Mouse (Mus musculus) lung, postnatal 25 days (tissue): ENCODE data around the gene Tjp2.
"Not testable (repeated sequence)": the region's sequence is repeated elsewhere in the genome, so short reads cannot be mapped to it uniquely, and the experiment has no call there.

ENCODE experiments used
- DNase-seq: peaks from one replicate; pipeline ENCODE4 v3.0.0; 2022; ENCODE audit warnings: low spot score

Gene Tjp2

GRCm38 (mm10) chr19:24123534-24124290 is 101.1 kb downstream of the Tjp2 start:
- no peak for DNase-seq

GRCm38 (mm10) chr19:24123087-24123486 is 101.7 kb downstream of the Tjp2 start:
- DNase-seq: peak; percentile 75

DNA sequence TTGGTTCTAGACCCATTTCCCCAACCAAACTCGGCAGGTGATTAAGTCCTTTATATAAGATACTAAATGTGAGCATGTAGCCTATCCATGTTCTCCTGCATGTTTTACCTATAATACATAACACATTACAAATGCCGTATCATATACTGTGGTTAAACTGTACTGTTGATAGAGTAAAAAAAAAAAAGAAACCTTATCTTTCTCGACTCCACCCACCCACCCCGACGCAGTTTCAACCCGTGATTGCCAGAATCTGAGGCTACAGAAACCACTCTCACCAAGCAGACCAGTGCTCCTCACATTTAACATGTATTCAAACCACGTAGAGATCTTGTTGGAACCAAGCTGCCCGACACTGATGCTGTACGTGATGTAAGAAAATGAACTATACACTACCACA is 102.2 kb downstream of the Tjp2 start:
- DNase-seq: no peak

DNA sequence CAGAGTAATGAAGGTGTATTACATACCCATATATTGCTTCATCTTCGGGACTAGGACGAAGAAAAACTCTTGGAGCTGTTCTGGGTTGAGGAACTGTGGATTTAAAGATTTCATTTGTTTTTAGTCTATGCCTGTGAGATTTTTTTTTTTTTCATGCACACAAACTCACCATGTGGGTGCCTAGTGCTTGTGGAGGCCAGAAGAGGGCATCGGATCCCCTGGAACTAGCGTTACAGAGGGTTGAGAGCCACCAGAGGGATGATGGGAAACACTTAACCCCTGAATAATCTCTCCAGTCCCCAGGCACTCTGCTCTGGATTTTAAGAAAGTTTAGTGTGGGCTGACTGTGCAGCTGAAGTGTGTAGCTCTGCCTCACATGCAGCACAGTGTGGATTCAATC is 104.0 kb downstream of the Tjp2 start:
- no peak for DNase-seq

DNA sequence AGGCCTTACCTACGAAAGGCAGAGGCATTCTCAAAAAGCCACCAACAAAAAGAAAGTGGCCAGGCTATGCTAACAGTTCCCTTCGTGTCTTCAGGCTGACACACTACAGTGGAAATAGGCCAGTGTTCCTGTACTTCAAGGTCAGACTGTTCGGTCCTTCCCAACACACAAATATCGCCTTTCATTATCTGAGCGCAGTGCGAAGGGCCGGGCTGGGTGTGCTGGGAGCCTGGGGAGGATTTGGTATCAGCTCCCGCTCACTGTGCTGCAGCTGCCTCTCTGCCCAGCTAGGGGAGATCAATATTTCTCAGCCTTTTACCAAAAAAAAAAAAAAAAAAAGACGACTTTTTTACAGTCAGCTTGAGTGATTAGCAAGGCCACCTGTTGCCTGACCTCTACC is 106.1 kb downstream of the Tjp2 start:
- no peak for DNase-seq

DNA sequence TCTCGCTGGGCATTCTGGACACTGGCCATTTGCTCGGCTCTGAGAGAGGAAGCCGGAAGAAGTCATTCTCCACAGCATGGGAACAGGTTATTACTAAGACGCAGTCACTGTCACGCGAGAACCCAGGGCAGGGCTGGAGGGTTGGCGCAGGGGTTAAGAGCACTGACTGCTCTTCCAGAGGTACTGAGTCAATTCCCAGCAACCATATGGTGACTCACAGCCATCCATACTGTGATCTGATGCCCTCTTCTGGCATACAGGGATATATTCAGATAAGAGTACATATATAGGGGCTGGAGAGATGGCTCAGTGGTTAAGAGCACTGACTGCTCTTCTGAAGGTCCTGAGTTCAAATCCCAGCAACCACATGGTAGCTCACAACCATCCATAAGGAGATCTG is 113.2 kb downstream of the Tjp2 start:
- DNase-seq: no peak

- DNase-seq: no peak
These were observed 117.1 kb downstream of the Tjp2 start for GRCm38 (mm10) chr19:24107707-24108106.

- no peak for DNase-seq
These were observed 121.0 kb downstream of the Tjp2 start for GRCm38 (mm10) chr19:24103802-24104201.

GRCm38 (mm10) chr19:24102562-24103126 is 122.2 kb downstream of the Tjp2 start:
- no peak for DNase-seq

- peak; percentile 35 for DNase-seq
These were observed 123.6 kb downstream of the Tjp2 start for GRCm38 (mm10) chr19:24101183-24101582.

GRCm38 (mm10) chr19:24098691-24099090 is 126.1 kb downstream of the Tjp2 start:
- no peak for DNase-seq

GRCm38 (mm10) chr19:24097666-24098455 is 127.0 kb downstream of the Tjp2 start:
- no peak for DNase-seq

GRCm38 (mm10) chr19:24092060-24092459 is 132.8 kb downstream of the Tjp2 start:
- DNase-seq: not testable (repeated sequence)

DNA sequence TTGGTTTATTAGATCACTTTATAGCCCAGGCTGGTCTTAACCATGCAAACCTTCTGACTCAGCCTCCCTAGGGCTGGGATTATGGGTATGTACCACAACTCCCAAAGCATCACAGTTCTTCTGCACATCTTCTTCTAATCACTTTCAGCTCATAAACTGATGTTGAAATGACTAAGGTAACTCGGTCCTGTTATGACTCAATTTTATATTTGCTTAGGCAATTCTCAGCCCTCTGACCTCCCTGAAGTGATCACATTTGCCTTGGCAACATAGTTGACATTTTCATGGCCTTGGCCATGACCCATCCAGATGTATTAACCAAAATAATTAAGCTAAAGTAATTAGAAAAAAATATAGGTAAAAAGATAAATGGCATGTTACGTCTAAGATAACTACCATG is 134.5 kb downstream of the Tjp2 start:
- no peak for DNase-seq

GRCm38 (mm10) chr19:24085306-24085705 is 139.5 kb downstream of the Tjp2 start:
- DNase-seq: no peak

- DNase-seq: no peak
These were observed 144.3 kb downstream of the Tjp2 start for GRCm38 (mm10) chr19:24080417-24081080.

- DNase-seq: no peak
These were observed 147.2 kb downstream of the Tjp2 start for GRCm38 (mm10) chr19:24077658-24078057.

- DNase-seq: no peak
These were observed 148.3 kb downstream of the Tjp2 start for GRCm38 (mm10) chr19:24076536-24076935.

GRCm38 (mm10) chr19:24075927-24076326 is 148.9 kb downstream of the Tjp2 start:
- no peak for DNase-seq

DNA sequence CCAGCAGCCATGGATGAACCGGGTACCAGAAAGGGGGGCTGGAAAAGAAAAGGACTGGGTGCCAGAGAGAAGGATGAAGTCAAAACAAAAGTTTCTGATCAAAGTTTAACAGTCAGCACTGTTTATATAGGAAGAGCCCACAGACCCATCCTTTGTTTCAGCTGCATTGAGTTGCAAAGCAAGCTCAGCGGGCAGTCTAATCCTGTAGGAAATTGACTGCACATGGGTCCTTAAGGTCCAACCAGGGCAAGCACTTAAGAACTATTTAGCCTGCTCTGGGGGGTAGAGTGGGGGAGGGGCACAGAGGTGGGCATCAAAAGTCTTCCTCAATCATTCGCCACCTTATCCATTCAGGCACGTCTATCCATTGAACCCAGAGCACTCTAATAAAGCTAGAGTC is 151.7 kb downstream of the Tjp2 start:
- DNase-seq: no peak

GRCm38 (mm10) chr19:24064348-24064895 is 160.4 kb downstream of the Tjp2 start:
- DNase-seq: no peak

GRCm38 (mm10) chr19:24063585-24063984 is 161.2 kb downstream of the Tjp2 start:
- DNase-seq: no peak
